Mouse (Mus musculus) bone marrow macrophage, adult 2 months (primary cell): Measurements from ENCODE around the gene Trim2.

Source experiments
- CTCF ChIP-seq: IDR thresholded peaks from 2 replicates; pipeline ENCODE4 v1.5.1; 2012; ENCODE audit warnings: low read depth, mild to moderate bottlenecking, low read length, moderate library complexity
- POLR2A ChIP-seq: IDR thresholded peaks from 2 replicates; pipeline ENCODE4 v1.6.1; 2012; ENCODE audit warnings: mild to moderate bottlenecking, low read depth, low read length, borderline replicate concordance

GRCm38 (mm10) chr3:84305722-84306510 lies 761 bp downstream of the Trim2 start:
- TF ChIP-seq POLR2A (no peak), CTCF (no peak)
